Mouse (Mus musculus) lung, adult 18-20 months (tissue): ENCODE data around the gene 2010300C02Rik.

Source experiments
- DNase-seq, 2 experiments: peaks; one replicate each; pipeline ENCODE4 v3.0.0; 2022; ENCODE audit warnings: mixed read lengths in 2 of 2

The 2010300C02Rik gene

GRCm38 (mm10) chr1:37565396-37565795 lies 154.5 kb downstream of the 2010300C02Rik start:
- no peak for DNase-seq

- peak in 1 of 2 experiments; percentile 7 for DNase-seq
These were observed 157.9 kb downstream of the 2010300C02Rik start for GRCm38 (mm10) chr1:37561955-37562354.
